Mouse (Mus musculus) regulatory T cell (primary cell): ENCODE data around the gene Lysmd1.

ENCODE experiments used
- in situ Hi-C: fragments of 300-600 bp; cut with MboI, MseI; formaldehyde crosslinking; loops from one replicate; pipeline ENCODE4 v1.15.1; 2025; ENCODE audit warnings: high pct_unique_total_duplicates

Lysmd1 gene

DNA sequence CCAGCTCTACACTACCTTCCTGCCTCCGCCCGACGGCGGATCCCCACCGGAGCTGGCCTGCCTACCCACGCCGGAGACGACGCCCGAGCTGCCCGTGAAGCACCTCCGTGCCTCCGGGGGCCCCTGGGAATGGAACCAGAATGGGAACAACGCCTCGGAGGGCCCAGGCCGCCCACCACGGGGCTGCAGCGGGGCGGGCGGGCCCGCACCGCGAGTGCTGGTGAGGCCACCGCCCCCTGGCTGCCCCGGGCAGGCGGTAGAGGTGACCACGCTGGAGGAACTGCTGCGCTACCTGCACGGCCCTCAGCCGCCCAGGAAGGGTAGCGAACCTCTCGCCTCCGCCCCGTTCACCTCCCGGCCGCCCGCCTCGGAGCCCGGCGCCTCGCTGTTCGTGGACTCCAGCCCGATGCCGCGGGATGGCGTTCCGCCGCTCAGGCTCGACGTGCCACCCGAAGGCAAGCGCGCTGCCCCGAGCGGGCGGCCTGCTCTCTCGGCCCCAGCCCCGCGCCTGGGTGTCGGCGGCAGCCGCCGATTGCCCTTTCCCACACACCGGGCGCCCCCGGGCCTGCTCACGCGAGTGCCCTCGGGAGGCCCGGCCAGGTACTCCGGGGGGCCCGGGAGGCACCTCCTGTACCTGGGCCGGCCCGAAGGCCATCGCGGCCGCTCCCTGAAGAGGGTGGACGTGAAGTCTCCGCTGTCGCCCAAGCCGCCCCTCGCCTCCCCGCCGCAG is 38.8 kb downstream of the Lysmd1 start:
- in situ Hi-C loops = no loop called here

DNA sequence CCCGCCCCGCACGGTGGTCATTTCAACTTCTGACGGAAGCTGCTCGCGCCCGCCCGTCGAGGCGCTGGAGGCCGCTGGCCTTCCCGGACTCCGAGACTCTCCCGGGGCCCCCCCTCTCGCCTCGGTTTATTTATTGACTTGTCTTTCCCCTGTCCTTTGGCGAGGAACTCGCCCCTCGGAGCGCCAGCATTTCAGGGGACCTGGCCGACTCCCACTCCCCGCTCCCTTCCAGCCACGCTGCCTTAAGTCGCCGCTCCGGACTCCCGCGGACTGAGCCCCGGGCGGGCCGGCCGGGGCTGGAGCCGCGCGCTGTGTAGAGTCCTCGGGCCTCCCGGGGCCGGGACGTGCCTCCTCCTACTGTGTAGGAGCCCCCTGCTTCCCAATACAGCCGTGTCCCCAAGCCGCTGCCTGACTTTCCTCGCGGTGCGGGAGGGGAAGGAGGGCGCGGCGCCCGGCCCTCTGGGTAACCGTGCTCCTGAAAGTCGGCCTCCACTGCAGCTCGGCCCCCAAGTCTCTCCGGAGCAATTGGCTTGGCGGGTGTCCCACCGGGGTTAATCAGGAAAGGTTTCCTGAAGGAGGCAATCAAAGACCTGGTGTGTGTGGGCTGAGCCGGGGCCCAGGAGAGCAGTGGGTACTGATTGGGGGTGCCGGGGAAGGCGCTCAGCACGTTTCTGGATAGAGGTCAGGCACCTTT is 39.5 kb downstream of the Lysmd1 start:
- in situ Hi-C loops = no loop called here

DNA sequence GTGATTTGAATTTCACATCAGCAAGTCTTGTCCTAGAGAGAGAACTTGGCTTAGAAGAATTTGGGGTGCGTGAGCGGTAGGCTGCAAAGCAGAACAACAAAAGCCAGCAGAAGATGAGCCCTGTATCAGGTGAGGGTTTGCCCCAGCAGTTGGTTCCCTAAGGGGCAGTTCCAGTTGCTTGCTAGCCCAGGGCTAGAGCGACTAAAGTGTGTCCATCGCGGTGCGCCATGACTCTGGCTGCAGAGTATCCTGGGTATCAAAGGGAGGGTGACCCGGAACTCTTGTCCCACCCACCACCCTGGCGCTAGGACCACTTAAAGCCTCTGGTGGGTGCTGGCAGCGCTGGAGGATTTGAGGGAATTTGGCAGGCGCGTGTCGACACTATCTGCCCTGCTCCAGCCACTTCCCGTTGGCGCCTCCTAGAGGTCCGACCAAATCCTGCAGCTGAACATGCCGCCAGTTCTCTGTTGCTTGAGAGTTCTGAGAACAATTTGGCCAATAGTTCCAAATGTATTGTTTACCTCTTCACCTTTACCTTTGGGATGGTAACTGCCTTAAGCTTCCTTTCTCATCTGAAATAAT is 40.2 kb downstream of the Lysmd1 start:
- in situ Hi-C loops = no loop called here

DNA sequence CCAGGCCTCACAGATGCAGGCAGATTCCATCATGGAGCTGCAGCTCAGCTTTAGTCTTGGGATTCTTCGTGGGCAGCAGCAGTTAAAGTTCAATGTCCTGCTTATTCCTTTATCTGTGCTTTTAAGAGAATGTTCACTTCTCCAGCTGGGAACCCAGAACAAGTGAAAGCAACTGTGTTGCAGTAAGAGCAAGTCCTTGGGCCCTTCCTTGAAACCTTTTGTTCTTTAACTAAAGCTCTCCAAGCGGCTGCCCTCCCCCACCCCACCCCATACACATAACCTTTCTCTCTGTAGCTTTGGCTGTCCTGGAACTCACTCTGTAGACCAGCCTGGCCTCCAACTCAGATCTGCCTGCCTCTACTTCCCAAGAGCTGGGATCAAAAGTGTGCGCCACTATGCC is 42.6 kb downstream of the Lysmd1 start:
- in situ Hi-C loops = no loop called here

DNA sequence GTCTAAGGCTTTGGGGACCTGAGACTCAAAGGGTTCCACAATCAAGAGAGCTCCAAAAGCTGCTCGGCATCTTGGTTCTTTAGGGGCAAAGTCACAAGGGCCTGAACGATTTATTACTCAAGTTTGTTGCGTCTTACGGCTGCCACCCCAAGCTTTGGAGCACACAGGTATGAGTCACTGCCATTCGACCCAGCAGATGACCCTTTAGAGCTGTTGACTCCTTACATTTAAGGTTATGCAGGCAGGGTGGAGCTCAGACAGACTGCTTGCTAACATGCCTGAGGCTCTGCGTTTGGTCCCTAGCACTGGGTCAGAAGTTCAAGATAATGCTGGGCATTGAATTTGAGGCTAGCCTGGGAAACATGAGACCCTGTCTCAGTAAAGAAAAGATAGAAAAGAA is 43.7 kb downstream of the Lysmd1 start:
- in situ Hi-C loops = no loop called here

DNA sequence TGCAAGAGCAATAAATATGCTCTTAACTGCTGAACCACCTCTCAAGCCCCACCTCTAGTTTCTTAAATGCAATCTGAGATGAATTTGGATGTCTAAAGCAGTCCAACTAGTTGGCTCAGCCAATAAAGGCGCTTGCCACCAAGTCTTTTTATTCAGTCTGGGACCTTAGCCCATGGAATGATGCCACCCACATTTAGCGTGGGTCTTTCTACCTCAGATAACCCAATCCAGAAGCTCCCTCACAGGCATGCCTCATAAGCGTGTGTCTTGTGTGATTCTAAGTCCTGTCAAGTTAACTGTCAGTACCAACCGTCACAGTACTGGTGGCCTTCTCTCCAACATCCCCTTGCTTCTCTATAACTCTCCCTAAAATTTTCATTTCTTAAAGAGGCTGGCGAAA is 45.1 kb downstream of the Lysmd1 start:
- in situ Hi-C loops = no loop called here

DNA sequence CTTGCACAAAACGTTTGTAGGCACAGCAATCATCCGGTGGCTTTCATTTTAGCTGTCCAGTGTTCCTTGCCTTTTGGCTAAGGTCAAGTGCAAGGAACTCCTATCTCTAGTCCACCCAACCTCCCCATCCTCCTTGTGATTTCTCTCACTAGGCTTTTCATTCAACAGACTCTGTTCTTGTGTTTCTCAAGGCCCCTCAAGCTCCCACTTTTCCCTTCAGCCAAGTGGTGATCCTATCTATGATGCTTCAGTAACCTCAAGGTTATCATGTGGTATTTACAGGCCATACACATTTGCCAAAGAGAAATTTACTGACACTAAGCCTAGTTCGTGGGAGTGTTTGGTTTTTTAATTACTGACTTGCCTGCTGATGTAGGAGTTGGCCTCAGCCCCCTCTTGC is 46.0 kb downstream of the Lysmd1 start:
- in situ Hi-C loops = no loop called here

DNA sequence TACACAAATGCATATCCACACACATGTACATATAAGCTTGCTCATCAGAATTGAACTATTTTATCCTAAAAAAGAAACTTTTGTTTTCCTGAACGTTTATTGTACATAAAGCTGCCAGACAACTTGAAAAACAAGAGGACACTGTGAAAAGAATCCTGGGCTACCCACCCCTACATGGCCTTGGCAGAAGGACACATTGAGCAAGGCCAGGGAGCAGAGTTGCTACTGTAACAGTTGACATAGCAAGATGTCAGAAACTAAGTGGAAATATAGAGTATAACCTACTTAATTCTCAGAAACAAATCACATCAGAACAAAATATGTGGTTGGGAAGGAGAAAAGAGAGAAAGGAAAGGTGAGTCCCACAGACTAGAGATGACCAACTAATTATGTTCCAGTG is 48.0 kb downstream of the Lysmd1 start:
- in situ Hi-C loops = no loop called here

DNA sequence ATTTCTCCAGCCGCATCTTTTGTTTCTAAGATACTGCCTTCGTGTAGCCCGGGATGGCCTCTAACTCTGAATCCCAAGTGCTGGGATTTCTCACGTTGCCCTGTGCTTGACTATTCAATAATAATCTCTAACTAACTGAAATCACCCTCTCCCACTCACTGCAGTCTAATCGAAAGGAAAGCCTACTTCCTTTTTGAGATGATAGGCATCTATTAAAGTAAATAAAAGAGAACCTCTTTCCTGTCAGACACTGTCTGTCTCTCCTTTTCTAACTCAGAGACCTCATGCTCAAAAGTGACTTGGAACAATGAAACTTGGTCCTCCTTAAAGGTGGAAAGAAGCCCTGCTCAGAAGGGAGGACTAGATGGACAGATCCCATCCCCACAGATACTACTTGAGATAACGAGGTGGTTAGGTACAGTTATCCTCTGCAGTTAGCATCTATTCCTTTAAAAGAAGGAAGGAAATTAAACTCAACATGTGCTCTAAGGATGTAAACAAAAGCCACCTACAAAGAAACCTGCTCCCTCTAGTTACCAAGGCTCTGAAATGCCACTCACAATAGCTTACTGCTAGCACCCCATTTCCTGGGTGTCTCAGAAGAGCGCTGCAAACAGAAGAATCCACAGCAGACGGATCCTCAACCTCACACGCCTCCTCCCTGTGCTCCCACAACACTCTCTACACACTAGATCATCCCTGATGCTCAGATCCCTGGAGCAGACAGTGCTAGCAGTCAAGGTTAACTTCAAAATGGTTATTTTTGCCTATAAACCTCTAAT is 51.1 kb downstream of the Lysmd1 start:
- in situ Hi-C loops = no loop called here

DNA sequence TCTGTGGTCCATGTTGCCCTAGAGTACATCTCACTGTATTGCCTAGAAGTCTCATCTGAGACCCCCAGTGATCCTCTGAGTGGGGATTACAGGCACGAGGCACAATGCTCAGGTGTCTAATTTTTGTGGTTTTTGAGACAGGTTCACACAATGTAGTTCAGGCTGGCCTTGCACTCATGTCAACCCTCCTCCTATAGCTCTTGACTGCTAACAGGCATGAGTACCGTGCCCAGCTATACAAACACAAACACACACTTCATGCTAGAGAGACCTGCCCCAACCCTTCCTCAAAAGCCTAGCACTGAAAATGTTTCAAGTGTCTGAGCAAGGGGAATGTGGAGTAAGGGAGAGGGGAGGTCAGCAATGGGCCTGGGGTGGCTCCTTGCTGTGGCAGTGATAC is 52.2 kb downstream of the Lysmd1 start:
- in situ Hi-C loops = no loop called here

DNA sequence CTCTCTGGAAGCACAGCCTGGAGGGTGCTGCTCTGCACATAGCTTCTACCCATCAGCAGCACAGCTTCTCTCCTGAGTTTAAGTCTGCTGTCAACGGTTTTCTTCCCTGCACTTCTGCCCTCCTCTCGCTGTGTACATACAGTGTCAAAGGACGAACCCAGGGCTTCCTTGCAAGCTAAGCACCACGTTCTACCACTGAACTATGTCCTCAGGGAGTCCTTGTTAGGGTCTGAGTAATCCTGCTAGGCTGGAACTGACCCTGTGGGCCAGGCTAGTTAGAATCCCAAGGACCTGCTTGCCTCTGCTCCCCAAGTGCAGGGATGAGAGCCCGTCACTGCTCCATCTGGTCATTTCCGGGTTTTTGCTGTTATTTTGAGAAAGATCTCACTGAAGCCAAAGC is 53.0 kb downstream of the Lysmd1 start:
- in situ Hi-C loops = no loop called here
